Mouse (Mus musculus): ENCODE measurements at regions not wholly inside any gene's neighbourhood (a gene's known extent, or its start where the extent isn't known, plus 50 kb on each side); places are given as distances from the start of the nearest gene placed in this dataset.

- ATAC-seq (ENCODE audit: insufficient read depth) (peak; percentile 69; the same call in 1 of the 2 replicates), DNase-seq (peak; percentile 53)
- no peak overlapping the region for H3K4me3 ChIP-seq (ENCODE audit: low read depth, low read length)
- no peaks in the 10 kb centered on the region for H3K4me1 ChIP-seq (ENCODE audit: insufficient read depth)
- no peaks in the 10 kb centered on the region for H3K9me3 ChIP-seq (ENCODE audit: low read depth, low read length)
- no peaks in the 10 kb centered on the region for H3K36me3 ChIP-seq (ENCODE audit: insufficient read depth)
- no peaks in the 10 kb centered on the region for H3K27me3 ChIP-seq (ENCODE audit: insufficient read depth, low read length)
- no peak overlapping the region for H3K27ac ChIP-seq (ENCODE audit: low read depth)
- H3K9ac ChIP-seq: no peak overlapping the region
- TF ChIP-seq CTCF (IDR thresholded peaks at IDR 0.05; ENCODE audit: low read depth): no peak
- no peak overlapping the region for H3K4me2 ChIP-seq
Measured at GRCm38 (mm10) chr12:46199076-46199475, 619.7 kb downstream of the Nova1 start.

- WGBS: 18% methylated on average over 2 of the region's 2 CpGs
- TF ChIP-seq CTCF (IDR thresholded peaks at IDR 0.05; ENCODE audit: low read depth): no peak
- no peak for ATAC-seq (ENCODE audit: insufficient read depth)
- Histone ChIP-seq H3K36me3 (ENCODE audit: insufficient read depth) (no peaks in the 10 kb centered on the region), H3K4me2 (no peak overlapping the region), H3K27me3 (ENCODE audit: insufficient read depth, low read length) (no peaks in the 10 kb centered on the region), H3K9me3 (ENCODE audit: low read depth, low read length) (no peaks in the 10 kb centered on the region), H3K4me3 (ENCODE audit: low read depth, low read length) (no peak overlapping the region), H3K9ac (no peak overlapping the region), H3K4me1 (ENCODE audit: insufficient read depth) (no peaks in the 10 kb centered on the region), H3K27ac (ENCODE audit: low read depth) (no peak overlapping the region)
- DNase-seq: peak; percentile 57
Measured at GRCm38 (mm10) chr12:46197482-46198101, 621.1 kb downstream of the Nova1 start.

GRCm38 (mm10) chr12:46194173-46194572 lies 624.6 kb downstream of the Nova1 start:
- Histone ChIP-seq H3K27ac (ENCODE audit: low read depth) (no peak overlapping the region), H3K9ac (no peak overlapping the region), H3K4me1 (ENCODE audit: insufficient read depth) (no peaks in the 10 kb centered on the region), H3K9me3 (ENCODE audit: low read depth, low read length) (no peaks in the 10 kb centered on the region), H3K36me3 (ENCODE audit: insufficient read depth) (no peaks in the 10 kb centered on the region), H3K4me3 (ENCODE audit: low read depth, low read length) (no peak overlapping the region), H3K27me3 (ENCODE audit: insufficient read depth, low read length) (no peaks in the 10 kb centered on the region), H3K4me2 (no peak overlapping the region)
- DNase-seq (no peak), ATAC-seq (ENCODE audit: insufficient read depth) (no peak)
- no peak for TF ChIP-seq CTCF (IDR thresholded peaks at IDR 0.05; ENCODE audit: low read depth)
- WGBS: 81% methylated on average over 1 of the region's 1 CpGs

Data from lung, embryonic 14.5 days (tissue).